Mouse (Mus musculus): ENCODE data around the gene Mfsd4a.

Mfsd4a gene

DNA sequence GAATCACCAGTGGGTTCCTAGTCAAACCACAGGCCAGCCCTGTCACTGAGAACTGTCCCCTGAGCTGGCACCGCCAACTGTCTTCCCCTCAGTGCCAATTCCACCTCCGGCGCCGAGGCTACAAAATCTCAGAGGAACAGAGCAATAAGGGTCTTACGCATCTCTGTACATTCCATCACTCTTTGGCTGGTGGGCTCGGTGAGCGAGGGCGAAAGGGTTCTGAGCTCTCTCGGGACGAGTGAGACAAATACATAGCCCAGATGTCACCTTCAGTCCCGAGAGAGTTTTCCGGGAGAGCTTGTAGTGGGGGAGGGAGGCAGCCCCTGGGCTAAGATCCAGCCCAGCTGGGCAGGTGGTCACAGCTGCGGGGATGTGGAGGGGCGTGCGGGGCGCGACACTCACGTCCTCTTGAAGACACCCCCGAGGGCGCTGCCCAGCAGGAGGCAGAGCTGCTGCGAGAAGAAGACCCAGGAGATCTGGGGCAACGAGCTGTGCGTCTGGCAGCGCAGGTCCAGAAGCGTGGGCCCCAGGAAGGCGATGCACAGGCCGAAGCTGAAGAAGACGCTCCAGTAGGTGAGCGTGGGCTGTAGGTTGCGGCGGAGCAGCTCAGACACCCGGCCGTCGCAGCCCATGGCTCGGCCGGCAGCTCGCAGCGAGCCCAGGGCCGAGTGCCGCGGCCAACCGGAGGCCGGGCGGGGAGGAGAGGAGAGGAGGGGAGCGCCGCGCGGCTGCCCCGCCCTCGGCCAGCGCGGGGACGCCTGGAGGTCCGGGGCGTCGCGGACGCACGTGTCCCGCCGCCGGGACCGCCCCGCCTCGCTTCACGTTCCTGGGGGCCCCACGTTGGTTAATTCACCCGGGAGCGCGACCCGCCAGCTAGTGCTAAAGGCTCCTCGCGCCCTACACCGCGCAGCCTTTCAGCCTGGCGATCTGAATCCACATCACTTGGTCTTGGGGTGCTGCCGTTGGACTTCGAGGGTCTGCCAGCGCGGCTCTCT, at the start of gene Mfsd4a:
Gene Mfsd4a (minus strand): TSS at position 802 of the 995 bp plus-strand sequence.
- DNase-seq (ENCODE audit: low read depth), result peak; percentile 21

GRCm38 (mm10) chr1:132116606-132117005, 48.7 kb upstream of the Mfsd4a start:
- DNase-seq (ENCODE audit: low read depth), result peak; percentile 78

DNA sequence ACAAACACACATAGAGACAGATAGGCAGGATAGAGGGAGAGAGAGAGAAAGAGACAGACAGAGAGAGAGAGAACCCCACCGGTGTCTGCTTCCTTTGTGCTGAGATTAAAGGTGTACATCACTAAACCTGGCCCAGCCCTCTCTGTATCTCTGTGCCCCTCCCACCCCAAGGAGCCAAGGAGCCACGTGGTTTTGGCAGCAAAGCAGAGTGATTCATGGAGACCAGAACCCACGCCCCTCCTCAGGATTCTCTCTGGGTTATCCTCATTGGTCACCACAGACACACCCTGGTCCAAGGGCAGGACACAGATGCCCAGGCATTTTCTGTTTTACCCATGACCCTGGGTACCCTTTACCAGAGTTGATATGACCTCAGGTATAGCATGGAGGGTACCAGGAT, 45.2 kb upstream of the Mfsd4a start:
- DNase-seq (ENCODE audit: low read depth), result no peak

GRCm38 (mm10) chr1:132112426-132112825, 44.6 kb upstream of the Mfsd4a start:
- DNase-seq (ENCODE audit: low read depth), result no peak

DNA sequence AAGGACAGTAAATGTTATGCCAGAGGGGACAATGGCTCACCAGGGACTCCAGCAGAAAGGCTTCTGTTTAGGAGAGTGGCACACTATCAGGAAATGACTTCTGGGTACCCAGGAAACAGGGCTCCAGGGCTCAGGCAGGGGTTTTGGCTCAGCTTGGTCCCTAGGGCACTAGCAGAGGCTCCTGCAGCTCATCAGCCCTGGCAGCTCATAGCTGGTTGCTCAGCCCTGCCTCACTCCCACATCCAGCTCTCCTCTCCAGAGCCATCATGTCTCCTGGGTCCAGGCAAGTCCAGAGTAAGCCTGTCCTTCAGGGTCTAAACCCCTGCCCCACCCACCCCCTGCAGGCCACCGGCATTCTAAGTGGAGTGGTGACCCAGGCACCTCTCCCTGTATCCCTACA, 43.5 kb upstream of the Mfsd4a start:
- no peak for DNase-seq (ENCODE audit: low read depth)

DNA sequence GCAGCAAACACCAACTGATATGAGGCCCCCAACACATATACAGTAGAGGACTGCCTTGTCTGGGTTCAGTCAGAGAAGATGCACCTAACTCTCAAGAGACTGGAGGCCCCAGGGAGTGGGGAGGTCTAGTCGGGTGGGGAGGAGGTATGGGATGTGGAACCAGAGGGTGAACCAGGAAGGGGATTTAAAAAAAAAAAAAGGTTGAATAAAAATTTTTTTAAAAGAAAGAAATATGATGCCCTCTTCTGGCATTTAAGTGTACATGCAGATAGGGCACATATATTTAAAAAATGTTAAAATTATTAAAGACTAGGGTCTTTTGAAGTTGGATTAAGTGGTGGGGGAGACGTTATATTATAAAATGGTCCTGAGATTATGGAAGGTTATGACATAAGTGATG, 41.5 kb upstream of the Mfsd4a start:
- no peak for DNase-seq (ENCODE audit: low read depth)

DNA sequence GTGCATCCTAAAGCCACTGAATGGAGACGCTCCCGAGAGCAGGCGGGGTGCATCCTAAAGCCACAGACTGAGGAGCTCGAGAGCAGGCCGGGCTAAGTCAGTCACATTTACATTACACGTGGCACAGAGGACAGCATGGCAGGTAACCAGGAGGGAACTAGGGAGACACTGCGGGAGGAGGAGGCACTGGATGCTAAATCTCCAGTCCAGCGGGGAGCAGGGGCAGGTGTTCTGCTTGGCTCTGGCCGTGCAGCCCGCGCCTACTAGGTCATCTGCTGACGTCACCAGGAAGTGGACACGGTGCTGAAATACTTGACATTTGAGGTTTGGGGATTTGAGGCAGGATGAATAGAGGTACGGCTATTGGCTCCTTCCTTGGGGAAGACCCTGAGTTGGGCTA, 36.5 kb upstream of the Mfsd4a start:
- no peak for DNase-seq (ENCODE audit: low read depth)

- DNase-seq (ENCODE audit: low read depth), result no peak
Observed at GRCm38 (mm10) chr1:132101953-132102697, 34.3 kb upstream of the Mfsd4a start.

DNA sequence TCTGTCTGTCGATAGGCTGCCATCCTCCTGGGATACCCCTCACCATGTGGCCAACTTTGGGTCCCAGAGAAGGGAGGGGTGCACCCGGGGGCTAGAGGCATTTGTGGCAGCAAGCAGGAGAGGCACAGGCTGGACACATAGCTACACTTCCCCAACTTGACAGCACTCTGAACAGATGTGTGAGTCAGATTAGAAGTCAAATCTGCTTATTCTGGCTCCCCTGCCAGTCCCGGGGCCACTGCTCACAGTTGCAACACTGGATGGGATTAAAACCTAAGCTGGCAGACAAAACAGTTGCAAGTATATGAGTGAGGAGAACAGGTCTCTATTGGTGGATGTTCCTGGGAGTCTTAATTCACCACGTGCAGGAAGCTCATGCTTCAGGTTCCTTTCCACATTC, 31.9 kb upstream of the Mfsd4a start:
- DNase-seq (ENCODE audit: low read depth), result no peak

GRCm38 (mm10) chr1:132099016-132099415, 31.2 kb upstream of the Mfsd4a start:
- no peak for DNase-seq (ENCODE audit: low read depth)

GRCm38 (mm10) chr1:132098076-132098475, 30.2 kb upstream of the Mfsd4a start:
- DNase-seq (ENCODE audit: low read depth), result no peak

DNA sequence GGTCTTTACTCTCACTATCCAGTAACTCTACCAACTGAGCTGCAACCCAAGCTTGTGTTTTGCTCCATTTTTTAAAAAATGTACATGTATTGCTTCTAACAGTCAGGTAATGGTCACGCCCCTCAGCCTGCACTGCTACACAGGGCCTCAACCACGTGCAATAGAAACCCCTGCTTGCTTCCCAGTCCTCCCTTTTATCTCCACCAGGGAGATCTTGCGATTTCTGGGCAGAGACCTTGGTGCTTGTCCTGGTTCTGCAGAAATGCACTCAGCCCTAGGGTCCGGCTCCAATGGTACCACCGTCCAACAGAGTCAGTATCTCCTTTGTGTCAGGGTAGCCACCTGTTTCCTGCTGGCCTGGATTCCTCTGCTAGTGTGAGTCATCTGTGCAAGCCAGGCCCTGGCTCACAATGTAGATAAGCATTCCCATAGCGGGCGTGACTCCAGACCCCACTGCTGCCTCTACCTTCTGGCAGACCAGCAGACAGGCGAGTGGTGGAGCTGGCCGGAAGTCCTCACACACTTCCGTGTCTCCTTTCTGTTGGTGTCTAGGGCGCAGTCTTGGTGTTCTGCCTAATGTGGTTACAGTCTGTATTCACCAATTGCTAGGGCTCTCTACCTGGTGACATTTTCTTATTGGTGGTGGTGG, 27.6 kb upstream of the Mfsd4a start:
- DNase-seq (ENCODE audit: low read depth), result no peak

GRCm38 (mm10) chr1:132093269-132093668, 25.4 kb upstream of the Mfsd4a start:
- no peak for DNase-seq (ENCODE audit: low read depth)

DNA sequence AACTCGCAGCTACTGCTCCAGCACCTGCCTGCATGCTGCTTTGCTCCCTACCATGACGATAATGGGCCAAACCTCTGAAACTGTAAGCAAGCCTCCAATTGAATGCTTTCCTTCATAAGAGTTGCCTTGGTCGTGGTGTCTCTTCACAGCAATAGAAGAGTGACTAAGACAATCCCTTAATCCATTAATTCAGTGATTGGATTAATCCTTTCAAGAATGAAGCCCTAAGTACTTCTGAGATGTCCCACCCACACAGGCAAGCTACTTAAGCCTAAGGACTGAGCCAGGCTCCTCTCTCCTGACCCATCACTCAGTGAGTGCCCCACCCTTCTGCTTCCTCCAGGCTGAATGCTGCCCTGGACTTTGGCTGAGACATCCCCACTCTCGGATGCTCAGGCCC, 22.4 kb upstream of the Mfsd4a start:
- DNase-seq (ENCODE audit: low read depth), result no peak

- no peak for DNase-seq (ENCODE audit: low read depth)
Observed at GRCm38 (mm10) chr1:132089767-132090166, 21.9 kb upstream of the Mfsd4a start.

DNA sequence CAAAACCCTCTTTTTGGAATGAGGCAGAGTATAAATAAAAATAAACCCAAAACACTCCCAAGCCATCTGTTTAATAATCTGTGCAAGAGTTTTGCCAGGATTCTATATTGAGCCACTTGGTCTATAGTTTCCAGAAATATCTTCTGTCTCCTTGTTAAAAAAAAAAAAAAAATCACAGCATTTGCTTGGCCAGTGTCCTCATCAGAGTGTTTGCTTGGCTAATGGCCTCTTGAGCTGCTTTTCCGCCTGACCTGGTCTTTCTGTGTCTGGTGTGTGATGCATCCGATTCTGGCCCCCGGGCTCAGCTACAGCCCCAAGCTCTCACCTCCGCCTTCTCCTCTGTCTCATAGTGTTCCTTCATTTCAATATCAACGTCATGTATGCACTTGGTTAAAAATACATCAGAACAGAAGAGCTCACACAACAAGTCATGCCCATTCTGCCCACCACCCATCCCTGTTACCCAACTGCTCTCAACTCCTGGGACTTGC, 20.4 kb upstream of the Mfsd4a start:
- DNase-seq (ENCODE audit: low read depth), result no peak

DNA sequence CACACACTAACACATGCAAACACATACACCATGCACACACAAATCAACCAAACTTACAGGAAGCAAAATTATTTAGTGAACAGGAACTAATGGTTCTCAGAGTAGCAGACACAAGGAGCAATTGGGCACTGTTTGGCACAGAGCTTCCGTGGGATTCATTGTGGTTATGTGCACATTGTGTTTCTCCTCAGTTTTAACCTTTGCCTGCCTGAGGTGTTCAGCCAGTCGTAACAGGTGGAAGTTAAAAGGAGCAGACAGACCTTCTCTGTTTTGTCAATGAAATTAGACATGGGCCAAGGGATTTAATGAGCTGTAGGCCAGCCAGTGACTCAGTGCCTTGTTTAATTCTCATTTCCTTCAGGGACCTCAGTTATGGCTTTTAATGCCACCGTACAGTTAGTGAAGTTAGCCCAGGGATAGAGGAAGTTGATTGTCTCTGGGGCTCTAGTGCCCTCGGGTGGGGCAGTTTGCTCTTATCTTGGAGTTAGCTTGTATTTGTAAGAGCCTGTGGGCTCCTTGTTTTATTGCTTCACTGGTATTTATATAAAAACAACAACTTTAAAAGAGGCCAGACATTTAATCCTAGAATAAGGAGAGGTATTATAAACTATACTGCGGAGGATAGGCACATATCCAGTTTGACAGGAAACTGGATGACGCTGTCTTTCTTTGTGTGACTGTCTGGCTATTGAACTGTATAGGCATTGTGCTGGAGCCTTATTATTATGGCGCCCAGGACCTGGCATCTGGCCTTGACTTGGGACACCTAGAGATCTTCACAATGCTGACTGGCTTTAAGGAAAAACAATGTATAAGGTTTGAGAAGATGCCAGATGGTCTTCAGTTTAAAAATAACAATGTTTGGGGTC, 17.6 kb upstream of the Mfsd4a start:
- DNase-seq (ENCODE audit: low read depth), result no peak

DNA sequence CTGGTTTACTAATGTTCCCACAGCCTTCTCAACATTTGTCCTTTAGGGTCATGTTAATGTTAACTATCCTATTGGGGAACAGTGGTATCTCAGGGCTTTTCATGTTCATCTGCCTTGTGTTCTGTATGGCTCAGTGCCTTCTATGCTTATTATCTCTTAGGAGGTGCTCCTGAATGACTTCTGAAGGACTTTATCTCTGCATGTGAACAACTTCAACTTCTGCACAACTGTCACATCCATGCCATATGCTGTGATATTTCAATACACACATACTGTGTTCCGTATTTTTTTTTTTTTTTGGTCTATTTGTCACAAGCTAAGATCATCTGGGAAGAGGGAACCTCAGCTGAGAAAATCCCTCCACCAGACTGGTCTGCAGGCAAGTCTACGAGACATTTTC, 10.6 kb upstream of the Mfsd4a start:
- DNase-seq (ENCODE audit: low read depth), result no peak

DNA sequence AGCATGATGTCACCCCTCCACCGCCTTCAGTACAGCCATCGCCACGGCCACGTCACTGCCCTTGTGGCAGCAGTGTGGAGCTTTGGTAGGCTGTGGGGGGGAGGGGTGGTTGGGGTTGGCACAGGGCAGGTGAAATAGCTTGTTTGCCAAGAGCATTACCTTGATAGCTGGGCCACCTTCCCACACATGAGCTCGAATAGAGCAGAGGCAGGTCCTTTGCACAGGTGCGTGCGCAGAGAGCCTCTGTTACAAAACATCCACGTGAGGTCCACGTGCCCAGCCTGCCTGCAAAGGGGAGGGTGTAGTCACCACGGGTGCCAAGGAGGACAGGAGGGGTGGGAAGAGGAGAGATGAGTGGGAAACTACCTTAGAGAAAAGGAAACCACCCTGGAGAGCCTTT, 7.7 kb upstream of the Mfsd4a start:
- no peak for DNase-seq (ENCODE audit: low read depth)

DNA sequence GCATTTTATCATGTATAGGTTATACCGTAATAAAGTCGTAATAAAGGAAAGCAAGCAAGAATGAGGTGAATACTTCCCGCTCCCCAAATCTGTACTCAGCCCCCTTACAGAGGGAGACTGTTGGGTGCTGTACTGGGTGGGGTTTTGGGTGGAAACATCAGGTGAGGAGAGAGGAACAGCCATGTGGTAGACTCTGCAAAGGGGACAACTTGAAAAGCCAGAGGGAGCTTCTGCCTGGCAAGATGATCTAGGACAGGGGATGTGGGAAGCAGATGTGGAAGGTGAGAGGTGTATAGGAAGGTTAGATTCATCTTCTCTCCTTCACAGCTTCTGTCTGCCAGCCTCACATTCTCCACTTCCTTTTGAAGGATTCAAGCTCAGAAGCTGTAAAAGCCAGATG, 2.8 kb upstream of the Mfsd4a start:
- no peak for DNase-seq (ENCODE audit: low read depth)

DNA sequence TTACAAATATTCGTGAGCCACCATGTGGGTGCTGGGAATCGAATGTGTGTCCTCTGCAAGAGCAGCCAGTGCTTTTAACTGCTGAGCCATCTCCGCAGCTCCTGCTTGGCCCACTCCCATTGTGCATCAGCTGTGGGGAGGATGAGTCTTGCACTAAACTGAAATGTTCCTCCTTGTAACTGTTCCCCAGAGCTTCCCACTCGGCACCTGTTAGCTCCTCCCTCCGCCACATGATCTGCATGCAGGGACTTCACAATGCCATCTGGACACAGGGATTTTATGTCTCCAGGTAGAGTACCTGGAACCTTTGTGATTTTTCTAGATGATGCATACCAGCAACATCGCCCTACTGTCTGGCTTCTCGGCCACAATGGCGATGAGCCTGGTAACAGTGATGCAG, 1.6 kb upstream of the Mfsd4a start:
- no peak for DNase-seq (ENCODE audit: low read depth)
